Mouse (Mus musculus) liver, embryonic 12.5 days (tissue): ENCODE results near the gene Spata7. TPM values are rescaled to one million over a fixed set of nuclear protein-coding genes. Genes with fewer than 3 reads are reported as not detected.

Experiments
- ATAC-seq: fragments of 200-750 bp; cut with Nextera tagmentation; 2 replicates; pipeline ENCODE4 v1.8.0; 2017; ENCODE audit warnings: moderate number of reproducible peaks, mild to moderate bottlenecking, moderate library complexity
- H3K27ac ChIP-seq: fragments of 300-500 bp; sonication (generic); 2 replicates; pipeline ENCODE4 v1.5.1; 2016; ENCODE audit warnings: mild to moderate bottlenecking
- H3K27me3 ChIP-seq: fragments of 300-500 bp; sonication (generic); replicated peaks from 2 replicates; pipeline ENCODE4 v1.6.1; 2016; ENCODE audit warnings: mild to moderate bottlenecking, moderate library complexity
- H3K36me3 ChIP-seq: fragments of 300-500 bp; sonication (generic); 2 replicates; pipeline ENCODE4 v1.6.1; 2016; ENCODE audit warnings: mild to moderate bottlenecking, moderate library complexity
- H3K4me1 ChIP-seq: fragments of 300-500 bp; sonication (generic); 2 replicates; pipeline ENCODE4 v1.6.1; 2016
- H3K4me2 ChIP-seq: fragments of 300-500 bp; sonication (generic); 2 replicates; pipeline ENCODE4 v1.6.1; 2016; ENCODE audit warnings: mild to moderate bottlenecking, moderate library complexity
- H3K4me3 ChIP-seq: fragments of 300-500 bp; sonication (generic); 2 replicates; pipeline ENCODE4 v1.5.1; 2016; ENCODE audit warnings: mild to moderate bottlenecking, moderate library complexity
- H3K9ac ChIP-seq: fragments of 300-500 bp; sonication (generic); 2 replicates; pipeline ENCODE4 v1.6.1; 2016; ENCODE audit warnings: mild to moderate bottlenecking, moderate library complexity
- H3K9me3 ChIP-seq: fragments of 300-500 bp; sonication (generic); replicated peaks from 2 replicates; pipeline ENCODE4 v1.6.1; 2016; ENCODE audit warnings: mild to moderate bottlenecking, moderate library complexity
- WGBS: fragments of 180-500 bp; shearing (Covaris S2); methylation state at CpG from one replicate; pipeline ENCODE4 v1.1.7; 2016; ENCODE audit not compliant: insufficient replicate concordance; 5-methylcytosine and 5-hydroxymethylcytosine counted together
- polyA plus RNA-seq: library from polyadenylated mRNA; unstranded; fragments of >200 nt; fragmentation: Nextera tagmentation; extraction: Ambion mirVana; gene quantifications from 2 replicates; pipeline ENCODE4 v1.2.1, GENCODE M21; 2016

Spata7 gene
- polyA plus RNA-seq, 1 experiment from 2014 or later, result 4.2 TPM

DNA sequence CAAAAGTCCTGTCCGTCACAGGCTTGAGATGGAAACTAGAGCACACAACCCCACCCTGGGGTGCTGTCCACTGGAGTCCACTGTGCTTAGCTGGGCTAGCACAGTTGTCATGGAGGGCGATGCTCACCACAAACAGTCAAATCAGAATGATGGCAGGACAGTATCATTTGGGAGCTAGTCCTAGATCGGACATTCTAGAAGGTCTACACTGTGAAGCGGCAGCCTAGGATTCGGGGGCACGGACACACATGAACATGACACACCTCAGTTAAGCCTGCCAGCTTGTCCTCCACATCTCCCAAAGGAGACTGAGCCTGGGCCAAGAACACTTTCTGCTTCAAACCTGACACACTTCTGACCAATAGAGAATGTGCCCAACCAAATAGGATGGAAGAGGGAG, 48.9 kb downstream of the Spata7 start:
- WGBS, result 87% methylated on average over 6 of the region's 6 CpGs
- no peak for ATAC-seq

DNA sequence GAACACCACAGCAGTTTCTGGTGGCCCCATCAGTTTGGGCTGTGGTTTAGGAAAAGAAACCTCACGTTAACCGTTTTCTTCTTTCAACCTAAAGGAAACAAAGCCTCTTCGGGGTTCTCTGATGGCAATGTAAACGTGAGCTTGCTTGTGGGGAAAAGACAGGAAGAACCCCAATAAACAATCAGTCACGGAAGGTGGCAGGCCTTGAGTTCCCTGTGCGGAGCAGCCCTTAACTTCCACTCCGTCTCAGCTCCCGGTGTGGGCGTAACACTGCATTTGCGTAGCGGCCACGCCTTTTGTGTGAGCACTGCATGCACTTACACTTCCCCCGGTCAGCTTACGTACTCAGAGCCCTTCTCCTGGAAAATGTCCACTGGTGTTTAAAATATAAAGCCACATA, 49.4 kb downstream of the Spata7 start:
- no peak for ATAC-seq
- Histone ChIP-seq H3K4me1 (peaks cover 11% of the 10 kb centered on the region), H3K4me3 (no peak overlapping the region), H3K9me3 (no peaks in the 10 kb centered on the region), H3K27me3 (no peaks in the 10 kb centered on the region), H3K4me2 (peak overlapping the region; percentile 31; the same call in 1 of the 2 replicates), H3K9ac (no peak overlapping the region), H3K36me3 (peaks cover 17% of the 10 kb centered on the region), H3K27ac (no peak overlapping the region)
- 36% methylated on average over 14 of the region's 14 CpGs for WGBS

More for the DNA sequence above, 48.9 kb downstream of the Spata7 start:
- Histone ChIP-seq H3K4me1 (peaks cover 11% of the 10 kb centered on the region), H3K4me3 (no peak overlapping the region), H3K36me3 (peaks cover 16% of the 10 kb centered on the region), H3K4me2 (peak overlapping the region; percentile 31; the same call in 1 of the 2 replicates), H3K27me3 (no peaks in the 10 kb centered on the region), H3K9ac (no peak overlapping the region), H3K27ac (no peak overlapping the region), H3K9me3 (no peaks in the 10 kb centered on the region)

DNA sequence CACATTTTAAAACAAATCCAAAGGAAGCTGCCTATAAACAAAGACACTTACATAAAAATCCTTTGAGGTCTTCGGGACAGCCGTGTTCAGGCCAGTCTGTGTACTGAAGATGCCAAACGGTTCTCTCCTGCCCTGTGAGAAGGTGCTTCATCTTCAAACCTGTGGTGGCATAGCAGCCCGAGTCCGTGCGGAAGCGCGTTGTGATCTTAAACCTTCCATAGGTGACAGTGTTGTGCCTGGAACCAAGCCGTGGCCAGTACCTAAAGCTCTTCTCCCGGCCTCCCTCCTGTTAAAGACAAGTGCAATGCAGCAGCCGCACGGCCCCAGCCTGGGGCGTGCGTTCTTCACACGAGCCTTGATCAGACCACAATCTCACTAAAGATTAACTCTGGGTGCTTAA, 51.9 kb downstream of the Spata7 start:
- Histone ChIP-seq H3K4me1 (peaks cover 5% of the 10 kb centered on the region; the same call in 1 of the 2 replicates), H3K9ac (no peak overlapping the region), H3K9me3 (no peaks in the 10 kb centered on the region), H3K27ac (no peak overlapping the region), H3K4me3 (no peak overlapping the region), H3K36me3 (peaks cover 20% of the 10 kb centered on the region), H3K27me3 (no peaks in the 10 kb centered on the region), H3K4me2 (no peak overlapping the region)
- no peak for ATAC-seq
- 82% methylated on average over 15 of the region's 15 CpGs for WGBS

DNA sequence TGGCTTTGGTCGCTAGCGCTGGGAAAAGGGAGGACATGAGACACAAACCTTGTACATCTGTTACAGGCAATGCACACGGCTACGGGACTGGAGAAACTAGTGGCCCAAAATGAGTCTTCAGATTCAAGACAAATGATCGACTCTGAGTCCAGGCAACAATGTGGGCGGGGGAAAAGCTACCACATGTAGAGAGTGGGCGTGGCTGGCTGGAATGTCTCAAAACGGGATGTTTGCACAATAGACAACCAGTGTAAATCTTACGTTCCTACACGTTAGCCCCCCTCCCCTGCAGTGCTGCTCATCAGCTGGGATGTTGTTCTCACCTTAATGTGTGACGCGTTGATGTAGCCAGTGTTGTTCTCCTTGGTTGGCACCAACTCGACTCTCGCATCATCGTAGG, 54.2 kb downstream of the Spata7 start:
- Histone ChIP-seq H3K9me3 (no peaks in the 10 kb centered on the region), H3K4me2 (no peak overlapping the region), H3K36me3 (peaks cover 20% of the 10 kb centered on the region), H3K4me3 (no peak overlapping the region), H3K27me3 (no peaks in the 10 kb centered on the region), H3K27ac (no peak overlapping the region), H3K4me1 (peaks cover 7% of the 10 kb centered on the region), H3K9ac (no peak overlapping the region)
- ATAC-seq, result no peak
- WGBS, result 80% methylated on average over 15 of the region's 15 CpGs

DNA sequence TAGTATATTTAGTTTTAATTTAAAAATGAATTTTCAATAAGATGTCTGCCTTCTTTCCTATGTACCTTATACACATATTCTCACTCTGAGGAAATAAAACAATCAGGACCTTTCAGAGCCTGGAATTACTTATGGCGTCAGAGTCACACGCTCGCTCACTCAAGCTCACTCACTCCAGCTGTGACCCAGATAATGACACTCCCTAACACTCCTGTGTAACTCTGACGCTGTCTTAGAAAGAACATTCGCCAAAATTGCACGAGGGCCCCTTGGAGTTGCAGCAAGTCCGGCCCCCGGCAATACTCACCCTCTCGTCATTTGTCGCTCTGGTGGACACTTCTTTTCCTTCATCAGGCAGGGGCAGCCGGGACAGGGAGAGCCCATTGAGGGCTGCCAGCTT, 55.2 kb downstream of the Spata7 start:
- peaks cover 4% of the 10 kb centered on the region; the same call in 1 of the 2 replicates for H3K4me1 ChIP-seq
- no peaks in the 10 kb centered on the region for H3K9me3 ChIP-seq
- H3K4me3 ChIP-seq, result no peak overlapping the region
- ATAC-seq, result no peak
- WGBS, result 81% methylated on average over 11 of the region's 11 CpGs
- no peaks in the 10 kb centered on the region for H3K27me3 ChIP-seq
- no peak overlapping the region for H3K4me2 ChIP-seq
- H3K27ac ChIP-seq, result no peak overlapping the region
- H3K9ac ChIP-seq, result no peak overlapping the region
- H3K36me3 ChIP-seq, result peaks cover 22% of the 10 kb centered on the region

DNA sequence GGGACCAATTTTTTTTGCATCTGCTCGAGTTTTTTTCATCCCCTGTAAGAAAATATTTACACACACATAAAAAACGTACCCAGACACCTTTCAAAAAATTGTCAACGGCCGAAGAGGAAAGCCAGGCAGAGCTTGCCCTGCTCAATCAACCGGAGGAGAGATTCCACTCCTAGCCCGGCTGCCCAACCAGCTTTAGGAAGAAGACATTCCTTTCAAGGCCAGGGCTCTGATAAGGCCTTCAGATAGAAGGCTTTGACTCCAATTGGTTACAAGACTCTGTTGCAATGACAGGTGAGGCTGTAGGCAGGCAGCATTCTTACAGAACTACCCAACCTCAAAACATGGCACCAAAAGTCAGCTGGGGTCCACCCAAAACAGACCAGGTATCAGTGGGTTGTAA, 55.6 kb downstream of the Spata7 start:
- ATAC-seq, result no peak
- no peak overlapping the region for H3K27ac ChIP-seq
- WGBS, result 59% methylated on average over 6 of the region's 6 CpGs
- no peak overlapping the region for H3K4me3 ChIP-seq
- H3K27me3 ChIP-seq, result no peaks in the 10 kb centered on the region
- H3K4me1 ChIP-seq, result peaks cover 4% of the 10 kb centered on the region; the same call in 1 of the 2 replicates
- H3K36me3 ChIP-seq, result peaks cover 24% of the 10 kb centered on the region
- H3K9me3 ChIP-seq, result no peaks in the 10 kb centered on the region
- H3K4me2 ChIP-seq, result no peak overlapping the region
- no peak overlapping the region for H3K9ac ChIP-seq

DNA sequence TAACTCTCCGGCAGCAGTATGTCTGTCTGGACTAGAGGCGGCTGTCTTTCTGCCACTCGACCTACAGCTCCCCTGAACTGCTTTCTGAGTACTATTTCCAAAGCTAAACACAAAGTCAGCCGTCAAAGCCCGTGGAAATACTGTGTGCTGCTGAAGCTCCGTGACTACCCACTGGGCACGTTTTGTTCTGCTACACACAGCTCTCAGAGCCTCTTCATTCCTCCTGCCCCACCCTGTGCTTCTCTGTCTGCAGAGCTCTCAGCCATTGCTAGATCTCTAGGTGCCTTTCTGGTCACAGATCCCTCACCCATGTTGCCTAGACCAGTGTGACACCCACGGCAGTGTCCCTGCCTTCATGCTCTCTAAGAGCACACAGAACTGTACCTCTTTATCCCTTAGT, 62.3 kb downstream of the Spata7 start:
- Histone ChIP-seq H3K4me2 (no peak overlapping the region), H3K9ac (no peak overlapping the region), H3K36me3 (peaks cover 17% of the 10 kb centered on the region; the same call in 1 of the 2 replicates), H3K27me3 (no peaks in the 10 kb centered on the region), H3K27ac (no peak overlapping the region), H3K9me3 (no peaks in the 10 kb centered on the region), H3K4me3 (no peak overlapping the region), H3K4me1 (peaks cover 4% of the 10 kb centered on the region; the same call in 1 of the 2 replicates)
- no peak for ATAC-seq
- 82% methylated on average over 8 of the region's 8 CpGs for WGBS

DNA sequence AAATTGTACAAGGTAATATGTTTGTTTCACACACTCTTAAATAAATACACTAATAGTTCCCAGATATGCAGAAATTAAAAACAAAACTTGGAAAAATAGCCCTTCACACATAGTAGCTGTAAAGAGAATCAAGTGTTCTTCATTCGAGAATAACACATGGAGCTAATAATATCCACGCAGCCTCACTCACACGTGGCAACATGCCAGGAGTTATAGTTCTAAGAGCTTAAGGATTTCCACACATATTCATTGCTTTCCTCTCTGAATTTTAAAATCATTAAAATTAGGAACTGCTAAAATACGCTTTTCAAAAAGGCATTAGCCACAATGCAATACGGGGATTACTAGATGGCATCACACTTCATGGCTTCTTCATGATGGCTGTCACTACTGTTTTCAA, 69.2 kb downstream of the Spata7 start:
- 69% methylated on average over 5 of the region's 5 CpGs for WGBS
- no peak overlapping the region for H3K4me2 ChIP-seq
- H3K36me3 ChIP-seq, result 0 out of 2 replicates have a peak, but pooled peaks cover 6% of the 10 kb centered on the region
- no peak overlapping the region for H3K27ac ChIP-seq
- ATAC-seq, result no peak
- H3K4me1 ChIP-seq, result no peaks in the 10 kb centered on the region
- H3K9me3 ChIP-seq, result no peaks in the 10 kb centered on the region
- no peak overlapping the region for H3K4me3 ChIP-seq
- H3K27me3 ChIP-seq, result no peaks in the 10 kb centered on the region
- H3K9ac ChIP-seq, result no peak overlapping the region

DNA sequence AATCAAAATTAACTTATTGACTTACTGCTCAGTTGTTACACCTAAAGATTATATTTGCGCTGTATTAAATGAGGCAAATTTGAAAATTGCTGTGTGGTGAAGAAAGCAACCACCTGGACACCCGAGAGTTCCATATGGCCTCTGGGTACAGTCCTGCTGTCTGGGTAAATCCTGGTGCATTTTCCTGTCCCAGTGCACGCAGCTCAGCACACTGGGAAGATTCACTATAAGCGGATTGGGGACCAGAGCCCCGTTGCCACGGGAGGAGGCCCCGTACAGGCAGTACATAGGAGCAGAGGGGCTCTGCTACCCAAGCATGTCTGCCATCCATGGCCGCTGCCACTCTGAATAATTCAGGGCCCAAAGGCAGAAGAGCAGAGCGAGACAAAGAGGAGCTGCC, 73.6 kb downstream of the Spata7 start:
- Histone ChIP-seq H3K36me3 (0 out of 2 replicates have a peak, but pooled peaks cover 14% of the 10 kb centered on the region), H3K27ac (no peak overlapping the region), H3K27me3 (no peaks in the 10 kb centered on the region), H3K9me3 (no peaks in the 10 kb centered on the region), H3K4me3 (no peak overlapping the region), H3K4me1 (no peaks in the 10 kb centered on the region), H3K9ac (no peak overlapping the region), H3K4me2 (no peak overlapping the region)
- no peak for ATAC-seq
- 71% methylated on average over 9 of the region's 9 CpGs for WGBS

DNA sequence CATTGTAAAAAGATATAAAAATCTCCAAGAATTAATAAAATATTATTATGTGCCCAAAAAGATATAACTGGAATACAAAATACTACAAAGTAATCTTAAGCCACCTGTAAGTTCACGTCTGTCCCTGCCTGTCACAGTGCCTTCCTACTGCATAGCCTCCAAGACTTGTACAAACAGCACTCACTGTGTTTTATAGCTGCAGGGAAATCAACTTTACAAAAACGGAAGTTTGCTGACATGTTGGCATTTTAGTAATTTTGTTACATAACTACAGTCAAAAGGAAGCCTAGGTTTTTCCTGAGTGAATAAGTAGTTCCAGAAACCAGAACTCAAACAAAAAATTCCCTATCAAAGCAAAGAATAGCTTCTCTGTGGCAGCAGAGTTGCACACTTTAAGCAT, 75.6 kb downstream of the Spata7 start:
- H3K9me3 ChIP-seq, result no peaks in the 10 kb centered on the region
- no peaks in the 10 kb centered on the region for H3K4me1 ChIP-seq
- no peak overlapping the region for H3K4me3 ChIP-seq
- H3K4me2 ChIP-seq, result no peak overlapping the region
- no peak for ATAC-seq
- no peak overlapping the region for H3K9ac ChIP-seq
- no peak overlapping the region for H3K27ac ChIP-seq
- 72% methylated on average over 2 of the region's 2 CpGs for WGBS
- H3K27me3 ChIP-seq, result no peaks in the 10 kb centered on the region
- 0 out of 2 replicates have a peak, but pooled peaks cover 9% of the 10 kb centered on the region for H3K36me3 ChIP-seq

DNA sequence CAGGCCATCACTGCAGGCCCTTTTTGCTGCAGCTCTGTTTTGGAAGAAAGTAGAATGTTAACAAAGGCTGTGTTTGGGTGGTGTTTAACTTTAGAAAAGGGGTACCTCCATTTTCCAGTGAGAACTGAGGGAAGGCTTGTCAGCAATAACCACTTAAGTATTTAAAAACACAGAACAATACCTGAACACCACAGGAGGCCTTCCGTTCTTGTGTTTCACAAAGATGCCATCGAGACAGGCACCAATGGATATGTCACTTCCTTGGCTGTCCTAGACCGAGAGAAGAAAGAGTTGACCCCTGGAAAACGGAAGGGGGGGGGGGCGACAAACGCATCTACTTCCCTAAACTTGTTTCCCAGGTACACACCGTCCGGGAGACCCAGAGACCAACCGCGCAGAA, 76.0 kb downstream of the Spata7 start:
- ATAC-seq, result no peak
- H3K36me3 ChIP-seq, result 0 out of 2 replicates have a peak, but pooled peaks cover 9% of the 10 kb centered on the region
- WGBS, result 70% methylated on average over 10 of the region's 10 CpGs
- no peaks in the 10 kb centered on the region for H3K9me3 ChIP-seq
- H3K4me1 ChIP-seq, result no peaks in the 10 kb centered on the region
- no peak overlapping the region for H3K4me2 ChIP-seq
- H3K4me3 ChIP-seq, result no peak overlapping the region
- H3K27ac ChIP-seq, result no peak overlapping the region
- H3K27me3 ChIP-seq, result no peaks in the 10 kb centered on the region
- H3K9ac ChIP-seq, result no peak overlapping the region

DNA sequence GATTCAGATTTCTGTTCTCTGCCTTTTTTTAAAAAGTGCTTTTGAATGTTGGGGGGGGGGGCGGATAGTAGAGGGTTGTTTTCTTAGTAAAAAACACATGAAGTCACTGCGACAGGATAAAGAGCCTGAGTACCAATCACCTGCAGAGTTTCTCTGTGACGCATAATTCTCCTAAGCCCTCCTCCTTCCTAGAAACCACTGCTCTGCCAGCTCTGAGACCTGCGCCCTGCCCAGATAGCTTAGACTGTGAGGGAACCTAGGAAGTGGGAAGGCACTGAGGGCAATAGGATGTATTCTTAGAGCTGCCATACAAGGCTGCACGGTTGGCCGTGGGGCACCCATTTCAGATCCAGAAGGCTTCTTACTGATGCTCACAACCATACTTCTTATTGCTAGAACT, 84.9 kb downstream of the Spata7 start:
- Histone ChIP-seq H3K27ac (no peak overlapping the region), H3K4me2 (no peak overlapping the region), H3K27me3 (no peaks in the 10 kb centered on the region), H3K9me3 (no peaks in the 10 kb centered on the region), H3K4me1 (peaks cover 11% of the 10 kb centered on the region; the same call in 1 of the 2 replicates), H3K4me3 (no peak overlapping the region), H3K36me3 (no peaks in the 10 kb centered on the region), H3K9ac (no peak overlapping the region)
- no peak for ATAC-seq
- WGBS, result 78% methylated on average over 6 of the region's 6 CpGs

DNA sequence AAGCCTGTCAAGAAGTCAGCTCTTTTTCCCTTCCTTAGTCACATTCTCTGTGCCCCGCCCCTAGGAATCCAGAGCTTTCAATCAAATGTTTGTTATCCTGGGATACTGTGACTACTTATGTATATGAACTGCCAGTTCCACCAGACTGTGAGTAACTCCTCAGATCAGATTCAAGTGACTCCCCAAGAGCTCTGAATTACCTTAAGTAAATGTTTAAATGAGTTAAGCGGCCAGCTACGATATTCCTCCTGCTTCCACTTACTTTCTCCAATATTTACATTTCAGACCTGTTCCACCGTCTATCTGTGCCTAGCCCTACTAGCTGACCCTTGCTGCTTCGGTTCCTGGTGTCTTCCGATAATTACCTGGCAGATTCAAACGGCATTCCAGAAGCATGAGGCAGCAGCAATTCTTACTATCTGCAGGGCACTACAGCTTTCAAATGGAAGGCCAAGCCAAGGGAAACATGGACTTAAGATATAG, 85.7 kb downstream of the Spata7 start:
- H3K9ac ChIP-seq, result no peak overlapping the region
- no peaks in the 10 kb centered on the region for H3K9me3 ChIP-seq
- 61% methylated on average over 7 of the region's 7 CpGs for WGBS
- no peak for ATAC-seq
- H3K27ac ChIP-seq, result no peak overlapping the region
- H3K27me3 ChIP-seq, result no peaks in the 10 kb centered on the region
- H3K4me2 ChIP-seq, result no peak overlapping the region
- H3K4me1 ChIP-seq, result peaks cover 11% of the 10 kb centered on the region; the same call in 1 of the 2 replicates
- H3K36me3 ChIP-seq, result no peaks in the 10 kb centered on the region
- H3K4me3 ChIP-seq, result no peak overlapping the region
